Mouse (Mus musculus) lung, embryonic 16.5 days (tissue): ENCODE results near the gene Dhrs4. TPM values are rescaled to one million over a fixed set of nuclear protein-coding genes. Genes with fewer than 3 reads are reported as not detected.

Source experiments
- polyA plus RNA-seq: library from polyadenylated mRNA; unstranded; fragments of >200 nt; fragmentation: Nextera tagmentation; extraction: Ambion mirVana; gene quantifications from 2 replicates; pipeline ENCODE4 v1.2.1, GENCODE M21; 2015

Dhrs4 gene
- polyA plus RNA-seq, 1 experiment from 2014 or later, result 106 TPM

Other genes with a start within 250 kb of the Dhrs4 start
- 0.98 and 2.0 TPM in 2 replicates for gene Carmil3, start 11.9 kb downstream of the Dhrs4 start, polyA plus RNA-seq
- 0.19 and 0.29 TPM in 2 replicates for gene Cpne6, start 31.7 kb downstream of the Dhrs4 start, polyA plus RNA-seq
- gene Nrl, start 46.2 kb downstream of the Dhrs4 start, polyA plus RNA-seq, result not detected in 2 replicates
- 65.3 and 69.4 TPM in 2 replicates for gene Pck2, start 61.5 kb downstream of the Dhrs4 start, polyA plus RNA-seq
- 72.9 and 81.6 TPM in 2 replicates for gene Dcaf11, start 81.2 kb downstream of the Dhrs4 start, polyA plus RNA-seq
- gene A730061H03Rik, start 81.6 kb downstream of the Dhrs4 start, polyA plus RNA-seq, result 1.3 and 2.4 TPM in 2 replicates
- gene Fitm1, start 96.9 kb downstream of the Dhrs4 start, polyA plus RNA-seq, result 4.7 and 5.2 TPM in 2 replicates
- 175 and 179 TPM in 2 replicates for gene Psme1, start 99.4 kb downstream of the Dhrs4 start, polyA plus RNA-seq
- gene Emc9, start 106.5 kb downstream of the Dhrs4 start, polyA plus RNA-seq, result 6.4 and 7.3 TPM in 2 replicates
- 247 and 250 TPM in 2 replicates for gene Psme2, start 112.4 kb downstream of the Dhrs4 start, polyA plus RNA-seq
- 17.6 and 18.1 TPM in 2 replicates for gene Rnf31, start 113.0 kb downstream of the Dhrs4 start, polyA plus RNA-seq
- 12.9 and 15.6 TPM in 2 replicates for gene Irf9, start 124.8 kb downstream of the Dhrs4 start, polyA plus RNA-seq
- gene Rec8, start 139.3 kb downstream of the Dhrs4 start, polyA plus RNA-seq, result 23.0 and 23.4 TPM in 2 replicates
- 72.5 and 78.7 TPM in 2 replicates for gene Ipo4, start 157.2 kb downstream of the Dhrs4 start, polyA plus RNA-seq
- 1.5 and 1.8 TPM in 2 replicates for gene Gm49378, start 159.1 kb downstream of the Dhrs4 start, polyA plus RNA-seq
- gene Tm9sf1, start 165.0 kb downstream of the Dhrs4 start, polyA plus RNA-seq, result 121 and 125 TPM in 2 replicates
- 0.73 and 0.74 TPM in 2 replicates for gene Tssk4, start 171.4 kb downstream of the Dhrs4 start, polyA plus RNA-seq
- gene Mdp1, start 181.8 kb downstream of the Dhrs4 start, polyA plus RNA-seq, result 52.0 and 57.0 TPM in 2 replicates
- gene Gmpr2, start 193.2 kb downstream of the Dhrs4 start, polyA plus RNA-seq, result 62.2 and 67.1 TPM in 2 replicates
- 499 and 508 TPM in 2 replicates for gene Nedd8, start 193.4 kb downstream of the Dhrs4 start, polyA plus RNA-seq
- gene Tinf2, start 203.1 kb downstream of the Dhrs4 start, polyA plus RNA-seq, result 45.5 and 46.2 TPM in 2 replicates
- 3.2 and 6.0 TPM in 2 replicates for gene Tgm1, start 235.2 kb downstream of the Dhrs4 start, polyA plus RNA-seq
- 34.2 and 35.0 TPM in 2 replicates for gene Rabggta, start 243.5 kb downstream of the Dhrs4 start, polyA plus RNA-seq